Mouse (Mus musculus) liver, postnatal 0 days (tissue): Measurements from ENCODE around the gene Srp68. TPM values are rescaled to one million over a fixed set of nuclear protein-coding genes. Genes with fewer than 3 reads are reported as not detected.

Experiments used
- ATAC-seq: fragments of 200-750 bp; cut with Nextera tagmentation; 2 replicates; pipeline ENCODE4 v1.8.0; 2017; ENCODE audit warnings: mild to moderate bottlenecking, moderate library complexity
- DNase-seq: peaks from one replicate; pipeline ENCODE4 v3.0.0-alpha.2; 2016
- H3K27ac ChIP-seq: fragments of 300-500 bp; sonication (generic); 2 replicates; pipeline ENCODE4 v1.5.1; 2014; ENCODE audit warnings: antibody characterized with exemption, moderate library complexity, mild to moderate bottlenecking, low read depth
- H3K27me3 ChIP-seq: fragments of 300-500 bp; sonication (generic); 2 replicates; pipeline ENCODE4 v1.6.1; 2014; ENCODE audit warnings: low read length, control low read depth, mixed read lengths; ENCODE audit not compliant: insufficient read depth
- H3K36me3 ChIP-seq: fragments of 300-500 bp; sonication (generic); replicated peaks from 2 replicates; pipeline ENCODE4 v1.6.1; 2014; ENCODE audit warnings: mild to moderate bottlenecking, control low read depth, low read length, moderate library complexity, mixed read lengths; ENCODE audit not compliant: insufficient read depth
- H3K4me1 ChIP-seq: fragments of 300-500 bp; sonication (generic); 2 replicates; pipeline ENCODE4 v1.6.1; 2014; ENCODE audit warnings: antibody characterized with exemption, mild to moderate bottlenecking, control low read depth; ENCODE audit not compliant: insufficient read depth
- H3K4me2 ChIP-seq: fragments of 300-500 bp; sonication (generic); 2 replicates; pipeline ENCODE4 v1.6.1; 2014; ENCODE audit warnings: low read depth, mild to moderate bottlenecking, low read length, moderate library complexity, mixed read lengths
- H3K4me3 ChIP-seq: fragments of 300-500 bp; sonication (generic); 2 replicates; pipeline ENCODE4 v1.5.1; 2014; ENCODE audit warnings: low read depth, low read length
- H3K9ac ChIP-seq: fragments of 300-500 bp; sonication (generic); replicated peaks from 2 replicates; pipeline ENCODE4 v1.6.1; 2014; ENCODE audit warnings: mild to moderate bottlenecking, moderate library complexity
- H3K9me3 ChIP-seq: fragments of 300-500 bp; sonication (generic); 2 replicates; pipeline ENCODE4 v1.6.1; 2016; ENCODE audit warnings: mild to moderate bottlenecking, control low read depth, low read length, mixed read lengths
- CTCF ChIP-seq: sonication (generic); IDR thresholded peaks from 2 replicates; pipeline ENCODE4 v1.5.1; 2016; ENCODE audit warnings: antibody characterized with exemption, low read depth
- EP300 ChIP-seq: IDR thresholded peaks from 2 replicates; pipeline ENCODE4 v1.6.1; 2016; ENCODE audit warnings: antibody characterized with exemption, low read depth, mild to moderate bottlenecking
- WGBS: fragments of 180-500 bp; shearing (Covaris S2); extraction: QIAGEN DNeasy Blood & Tissue Kit; methylation state at CpG from one replicate; pipeline ENCODE4 v1.1.7; 2014; ENCODE audit not compliant: insufficient replicate concordance; 5-methylcytosine and 5-hydroxymethylcytosine counted together
- polyA plus RNA-seq: library from polyadenylated mRNA; unstranded; fragments of >200 nt; fragmentation: Nextera tagmentation; extraction: Ambion mirVana; gene quantifications from 2 replicates; pipeline ENCODE4 v1.2.1, GENCODE M21; 2015

The Srp68 gene
- polyA plus RNA-seq, 1 experiment from 2014 or later: 23.8 TPM

GRCm38 (mm10) chr11:116215181-116215580 lies 58.8 kb downstream of the Srp68 start:
- peak; percentile 63 for DNase-seq
- Histone ChIP-seq H3K4me2 (no peak overlapping the region), H3K4me1 (peaks cover 22% of the 10 kb centered on the region), H3K27me3 (no peaks in the 10 kb centered on the region), H3K9ac (no peak overlapping the region), H3K9me3 (no peaks in the 10 kb centered on the region), H3K36me3 (no peaks in the 10 kb centered on the region), H3K27ac (no peak overlapping the region), H3K4me3 (no peak overlapping the region)
- TF ChIP-seq CTCF: peak; percentile 60
- TF ChIP-seq EP300: no peak
- ATAC-seq: no peak
- 84% methylated on average over 7 of the region's 7 CpGs for WGBS

- no peak for TF ChIP-seq EP300
- no peak for TF ChIP-seq CTCF
- Histone ChIP-seq H3K36me3 (no peaks in the 10 kb centered on the region), H3K27me3 (no peaks in the 10 kb centered on the region), H3K4me2 (no peak overlapping the region), H3K4me1 (peaks cover 13% of the 10 kb centered on the region), H3K27ac (no peak overlapping the region), H3K9me3 (no peaks in the 10 kb centered on the region), H3K4me3 (no peak overlapping the region), H3K9ac (no peak overlapping the region)
- no peak for DNase-seq
- whole genome bisulfite sequencing: 87% methylated on average over 13 of the region's 13 CpGs
- ATAC-seq: no peak
Observed at GRCm38 (mm10) chr11:116213877-116214510, 60.0 kb downstream of the Srp68 start.

- H3K9me3 ChIP-seq: no peaks in the 10 kb centered on the region
- DNase-seq (peak; percentile 16), ATAC-seq (peak; percentile 24; the same call in 1 of the 2 replicates)
- no peaks in the 10 kb centered on the region for H3K36me3 ChIP-seq
- H3K4me2 ChIP-seq: no peak overlapping the region
- H3K4me3 ChIP-seq: no peak overlapping the region
- TF ChIP-seq CTCF (no peak), EP300 (no peak)
- no peak overlapping the region for H3K27ac ChIP-seq
- H3K4me1 ChIP-seq: peaks cover 3% of the 10 kb centered on the region; the same call in 1 of the 2 replicates
- H3K27me3 ChIP-seq: no peaks in the 10 kb centered on the region
- WGBS: 73% methylated on average over 6 of the region's 6 CpGs
- no peak overlapping the region for H3K9ac ChIP-seq
Observed at GRCm38 (mm10) chr11:116212847-116213246, 61.2 kb downstream of the Srp68 start.

GRCm38 (mm10) chr11:116210696-116211095 lies 63.3 kb downstream of the Srp68 start:
- Histone ChIP-seq H3K36me3 (no peaks in the 10 kb centered on the region), H3K9me3 (no peaks in the 10 kb centered on the region), H3K4me3 (no peak overlapping the region), H3K4me2 (no peak overlapping the region), H3K9ac (no peak overlapping the region), H3K4me1 (peaks cover 2% of the 10 kb centered on the region; the same call in 1 of the 2 replicates), H3K27me3 (no peaks in the 10 kb centered on the region), H3K27ac (peak overlapping the region; percentile 84)
- ATAC-seq (peak; percentile 77), DNase-seq (peak; percentile 31)
- no peak for TF ChIP-seq CTCF
- TF ChIP-seq EP300: peak; percentile 67; the same call in 1 of the 2 replicates
- 45% methylated on average over 5 of the region's 5 CpGs for WGBS

- H3K9ac ChIP-seq: no peak overlapping the region
- 69% methylated on average over 8 of the region's 8 CpGs for WGBS
- no peak overlapping the region for H3K4me3 ChIP-seq
- H3K4me2 ChIP-seq: no peak overlapping the region
- ATAC-seq: peak; percentile 22; the same call in 1 of the 2 replicates
- H3K4me1 ChIP-seq: peaks cover 2% of the 10 kb centered on the region; the same call in 1 of the 2 replicates
- no peaks in the 10 kb centered on the region for H3K9me3 ChIP-seq
- no peak for DNase-seq
- peak overlapping the region; percentile 57; the same call in 1 of the 2 replicates for H3K27ac ChIP-seq
- no peaks in the 10 kb centered on the region for H3K27me3 ChIP-seq
- no peaks in the 10 kb centered on the region for H3K36me3 ChIP-seq
- TF ChIP-seq EP300 (no peak), CTCF (no peak)
Observed at GRCm38 (mm10) chr11:116209257-116209656, 64.8 kb downstream of the Srp68 start.

- no peak for ATAC-seq
- TF ChIP-seq CTCF (no peak), EP300 (no peak)
- 80% methylated on average over 3 of the region's 3 CpGs for WGBS
Observed at GRCm38 (mm10) chr11:116208660-116209059, 65.4 kb downstream of the Srp68 start.

More at GRCm38 (mm10) chr11:116208660-116209059, 65.4 kb downstream of the Srp68 start:
- H3K4me3 ChIP-seq: no peak overlapping the region
- H3K9me3 ChIP-seq: no peaks in the 10 kb centered on the region
- no peaks in the 10 kb centered on the region for H3K27me3 ChIP-seq
- H3K27ac ChIP-seq: no peak overlapping the region
- no peak for DNase-seq
- no peaks in the 10 kb centered on the region for H3K36me3 ChIP-seq
- H3K9ac ChIP-seq: no peak overlapping the region
- H3K4me2 ChIP-seq: no peak overlapping the region
- peaks cover 2% of the 10 kb centered on the region; the same call in 1 of the 2 replicates for H3K4me1 ChIP-seq
